Mouse (Mus musculus): Measurements from ENCODE around the gene Plvap.

DNA sequence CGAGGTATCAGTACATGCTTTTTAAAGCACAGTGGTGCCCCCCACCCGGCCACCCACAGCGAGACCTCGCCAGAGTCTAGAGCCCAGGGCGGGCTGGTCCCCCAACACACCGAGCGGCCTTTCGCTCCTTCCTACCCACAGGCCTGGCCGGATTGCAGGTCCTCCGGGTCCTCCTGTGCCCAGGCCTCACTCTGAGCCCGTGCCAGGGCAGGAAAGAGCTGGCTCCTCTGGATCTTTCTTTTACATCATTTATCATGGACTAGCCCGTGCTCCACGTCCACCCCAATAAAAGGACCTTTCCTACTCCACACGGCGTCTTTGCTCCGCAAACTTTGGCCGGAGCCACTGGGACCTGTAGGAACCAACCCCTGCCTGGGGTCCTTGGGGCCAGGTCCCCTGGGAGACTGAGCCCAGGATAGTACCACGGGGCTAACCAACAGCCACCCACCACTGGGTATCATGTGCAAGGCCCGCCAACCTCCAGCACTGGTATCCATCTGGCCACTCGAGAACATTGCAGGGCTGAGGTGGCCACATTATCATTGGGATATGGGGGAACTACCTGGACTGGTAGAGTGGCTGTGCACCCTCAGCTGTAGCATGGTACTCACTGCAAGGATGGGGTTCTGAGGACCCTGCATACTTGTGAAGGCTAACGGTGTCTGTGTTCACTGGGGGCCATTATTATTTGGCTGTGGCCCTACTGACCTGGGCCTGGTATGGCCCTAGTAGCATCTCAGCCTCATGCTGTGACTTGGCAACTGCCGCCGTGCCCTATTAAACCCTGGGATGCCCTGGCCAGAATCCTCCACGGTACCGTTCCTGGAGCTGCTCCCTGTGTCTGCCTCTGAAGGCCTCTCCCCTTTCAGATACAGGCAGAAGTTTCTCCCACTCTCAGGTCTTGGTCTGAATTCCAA is 36.5 kb downstream of the Plvap start:
- TF ChIP-seq CTCF (conservative IDR thresholded peaks at IDR 0.05; ENCODE audit: low read length) (no peak), POU5F1 (IDR thresholded peaks at IDR 0.05; ENCODE audit: borderline replicate concordance, low read length) (no peak)
